Mouse (Mus musculus) neutrophil, adult 83 days (primary cell): ENCODE results near the gene Cir1. TPM values are rescaled to one million over a fixed set of nuclear protein-coding genes. Genes with fewer than 3 reads are reported as not detected.

Source experiments
- total RNA-seq, 2 experiments: library from RNA; stranded (reverse); gene quantifications; one replicate each; pipeline ENCODE4 v1.2.4; 2023

The Cir1 gene
- total RNA-seq: 10 to 100 TPM; 20.4 to 21.4 TPM

GRCm38 (mm10) chr2:73312152-73313116 lies at the start of gene Cir1, which contains the start of gene Scrn3:
Cir1 (minus strand) TSS chr2:73312701.
Scrn3 (plus strand) TSS chr2:73312601.

GRCm38 (mm10) chr2:73271459-73272161 lies 40.9 kb downstream of the Cir1 start, which contains the start of gene Sp9:
Sp9 (plus strand) TSS chr2:73271925.

Other genes starting within 250 kb of the Cir1 start
- 10 to 100 TPM; 29.3 to 31.6 TPM for gene Ola1, start 93.8 kb downstream of the Cir1 start, total RNA-seq
- under 1 TPM in 1 of 2 experiments, not detected in 1; 0.07 TPM for gene Sp9, start 40.8 kb downstream of the Cir1 start, total RNA-seq
- gene Scrn3, start 100 bp downstream of the Cir1 start, total RNA-seq: 10 to 100 TPM in 1 of 2 experiments, 1 to 10 TPM in 1; 9.6 to 14.3 TPM
- 1 to 10 TPM; 4.6 to 5.5 TPM for gene Gpr155, start 73.9 kb upstream of the Cir1 start, total RNA-seq
- gene Wipf1, start 217.0 kb upstream of the Cir1 start, total RNA-seq: 100 to 1,000 TPM; 159 to 194 TPM